Mouse (Mus musculus): ENCODE data around the gene D11Wsu47e. TPM values are rescaled to one million over a fixed set of nuclear protein-coding genes. Genes with fewer than 3 reads are reported as not detected.

The D11Wsu47e gene
- polyA plus RNA-seq, 1 experiment, result 24.3 TPM

GRCm38 (mm10) chr11:113736848-113737552 is 52.8 kb downstream of the D11Wsu47e start:
- no peaks in the 10 kb centered on the region for H3K27me3 ChIP-seq (ENCODE audit: control insufficient read depth, insufficient read depth, low read length, poor library complexity, severe bottlenecking)
- no peak overlapping the region for H3K9ac ChIP-seq (ENCODE audit: low read depth, poor library complexity, severe bottlenecking)
- H3K27ac ChIP-seq (ENCODE audit: insufficient read depth, low read length), result no peak overlapping the region
- no peaks in the 10 kb centered on the region; the same call in 1 of the 2 replicates for H3K36me3 ChIP-seq (ENCODE audit: control insufficient read depth, insufficient read depth, low read length, poor library complexity, severe bottlenecking)
- H3K4me3 ChIP-seq (ENCODE audit: low read depth, low read length), result no peak overlapping the region
- H3K4me1 ChIP-seq (ENCODE audit: control insufficient read depth, insufficient read depth, low read length), result peaks cover 5% of the 10 kb centered on the region
- TF ChIP-seq CTCF (IDR thresholded peaks at IDR 0.05; ENCODE audit: low read depth, low read length) (no peak), EP300 (IDR thresholded peaks at IDR 0.05; ENCODE audit: insufficient read depth, low read depth, low read length) (no peak), POLR2A (IDR thresholded peaks at IDR 0.05; ENCODE audit: insufficient read depth, low read length) (no peak)
- no peaks in the 10 kb centered on the region for H3K9me3 ChIP-seq (replicated peaks; ENCODE audit: control insufficient read depth, insufficient read depth, low read length, poor library complexity, severe bottlenecking)

DNA sequence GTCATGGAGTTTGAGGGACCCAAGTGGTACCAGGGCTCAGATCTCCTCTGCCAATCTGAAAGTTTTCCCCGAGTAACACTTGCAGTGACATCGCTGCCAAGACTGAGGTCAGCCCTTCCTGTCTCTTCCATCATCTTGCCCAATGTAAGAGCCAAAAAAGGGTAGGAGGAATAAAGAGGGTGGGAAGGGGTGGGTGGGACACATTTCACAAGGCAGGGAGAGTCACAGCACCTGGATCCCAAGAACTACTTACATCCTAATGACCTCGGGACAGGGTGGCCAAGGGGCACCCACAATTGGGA is 53.3 kb downstream of the D11Wsu47e start:
- Histone ChIP-seq H3K36me3 (ENCODE audit: control insufficient read depth, insufficient read depth, low read length, poor library complexity, severe bottlenecking) (no peaks in the 10 kb centered on the region; the same call in 1 of the 2 replicates), H3K9ac (ENCODE audit: low read depth, poor library complexity, severe bottlenecking) (no peak overlapping the region)

GRCm38 (mm10) chr11:113737912-113738311 is 53.7 kb downstream of the D11Wsu47e start:
- H3K4me3 ChIP-seq (ENCODE audit: low read depth, low read length), result no peak overlapping the region
- H3K27ac ChIP-seq (ENCODE audit: insufficient read depth, low read length), result no peak overlapping the region
- no peaks in the 10 kb centered on the region; the same call in 1 of the 2 replicates for H3K36me3 ChIP-seq (ENCODE audit: control insufficient read depth, insufficient read depth, low read length, poor library complexity, severe bottlenecking)
- H3K4me1 ChIP-seq (ENCODE audit: control insufficient read depth, insufficient read depth, low read length), result peaks cover 7% of the 10 kb centered on the region
- TF ChIP-seq CTCF (IDR thresholded peaks at IDR 0.05; ENCODE audit: low read depth, low read length), result no peak
- TF ChIP-seq POLR2A (IDR thresholded peaks at IDR 0.05; ENCODE audit: insufficient read depth, low read length), result no peak
- TF ChIP-seq EP300 (IDR thresholded peaks at IDR 0.05; ENCODE audit: insufficient read depth, low read depth, low read length), result no peak
- H3K9me3 ChIP-seq (replicated peaks; ENCODE audit: control insufficient read depth, insufficient read depth, low read length, poor library complexity, severe bottlenecking), result no peaks in the 10 kb centered on the region
- H3K27me3 ChIP-seq (ENCODE audit: control insufficient read depth, insufficient read depth, low read length, poor library complexity, severe bottlenecking), result no peaks in the 10 kb centered on the region
- H3K9ac ChIP-seq (ENCODE audit: low read depth, poor library complexity, severe bottlenecking), result no peak overlapping the region

More for the DNA sequence above, 53.3 kb downstream of the D11Wsu47e start:
- no peak overlapping the region for H3K27ac ChIP-seq (ENCODE audit: insufficient read depth, low read length)
- H3K4me3 ChIP-seq (ENCODE audit: low read depth, low read length), result no peak overlapping the region
- H3K27me3 ChIP-seq (ENCODE audit: control insufficient read depth, insufficient read depth, low read length, poor library complexity, severe bottlenecking), result no peaks in the 10 kb centered on the region
- TF ChIP-seq POLR2A (IDR thresholded peaks at IDR 0.05; ENCODE audit: insufficient read depth, low read length) (no peak), EP300 (IDR thresholded peaks at IDR 0.05; ENCODE audit: insufficient read depth, low read depth, low read length) (no peak), CTCF (IDR thresholded peaks at IDR 0.05; ENCODE audit: low read depth, low read length) (no peak)
- no peaks in the 10 kb centered on the region for H3K9me3 ChIP-seq (replicated peaks; ENCODE audit: control insufficient read depth, insufficient read depth, low read length, poor library complexity, severe bottlenecking)
- peaks cover 7% of the 10 kb centered on the region for H3K4me1 ChIP-seq (ENCODE audit: control insufficient read depth, insufficient read depth, low read length)

DNA sequence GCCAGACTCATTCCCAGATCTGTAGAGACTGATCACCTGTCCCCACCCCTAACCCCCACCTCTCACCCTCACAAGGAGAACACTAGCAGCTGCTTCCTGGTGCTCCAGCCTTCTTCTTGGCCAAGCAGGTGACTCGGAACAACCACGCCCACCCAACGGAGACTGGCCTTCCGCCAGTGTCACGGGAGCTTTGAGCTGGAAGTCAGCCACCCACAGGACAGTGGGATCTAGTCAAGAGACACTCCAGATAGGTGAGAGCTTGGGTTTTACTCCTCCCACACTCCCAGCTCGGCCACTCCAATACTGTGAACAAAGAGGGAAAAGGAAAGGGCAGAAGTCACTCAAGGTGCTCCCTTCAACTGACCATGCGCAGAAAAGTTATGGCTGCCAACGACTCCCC is 55.0 kb downstream of the D11Wsu47e start:
- TF ChIP-seq EP300 (IDR thresholded peaks at IDR 0.05; ENCODE audit: insufficient read depth, low read depth, low read length), result peak; percentile 35; the same call in 1 of the 2 replicates
- no peak for TF ChIP-seq POLR2A (IDR thresholded peaks at IDR 0.05; ENCODE audit: insufficient read depth, low read length)
- Histone ChIP-seq H3K36me3 (ENCODE audit: control insufficient read depth, insufficient read depth, low read length, poor library complexity, severe bottlenecking) (peaks cover 3% of the 10 kb centered on the region; the same call in 1 of the 2 replicates), H3K9ac (ENCODE audit: low read depth, poor library complexity, severe bottlenecking) (no peak overlapping the region), H3K4me1 (ENCODE audit: control insufficient read depth, insufficient read depth, low read length) (peaks cover 7% of the 10 kb centered on the region), H3K9me3 (replicated peaks; ENCODE audit: control insufficient read depth, insufficient read depth, low read length, poor library complexity, severe bottlenecking) (no peaks in the 10 kb centered on the region; the same call in 1 of the 2 replicates), H3K4me3 (ENCODE audit: low read depth, low read length) (no peak overlapping the region), H3K27me3 (ENCODE audit: control insufficient read depth, insufficient read depth, low read length, poor library complexity, severe bottlenecking) (no peaks in the 10 kb centered on the region), H3K27ac (ENCODE audit: insufficient read depth, low read length) (no peak overlapping the region)

- Histone ChIP-seq H3K27ac (ENCODE audit: insufficient read depth, low read length) (no peak overlapping the region), H3K4me1 (ENCODE audit: control insufficient read depth, insufficient read depth, low read length) (peaks cover 5% of the 10 kb centered on the region), H3K9ac (ENCODE audit: low read depth, poor library complexity, severe bottlenecking) (no peak overlapping the region), H3K36me3 (ENCODE audit: control insufficient read depth, insufficient read depth, low read length, poor library complexity, severe bottlenecking) (peaks cover 3% of the 10 kb centered on the region; the same call in 1 of the 2 replicates), H3K4me3 (ENCODE audit: low read depth, low read length) (no peak overlapping the region), H3K9me3 (replicated peaks; ENCODE audit: control insufficient read depth, insufficient read depth, low read length, poor library complexity, severe bottlenecking) (no peaks in the 10 kb centered on the region; the same call in 1 of the 2 replicates), H3K27me3 (ENCODE audit: control insufficient read depth, insufficient read depth, low read length, poor library complexity, severe bottlenecking) (no peaks in the 10 kb centered on the region)
- TF ChIP-seq CTCF (IDR thresholded peaks at IDR 0.05; ENCODE audit: low read depth, low read length), result no peak
- TF ChIP-seq EP300 (IDR thresholded peaks at IDR 0.05; ENCODE audit: insufficient read depth, low read depth, low read length), result no peak
- TF ChIP-seq POLR2A (IDR thresholded peaks at IDR 0.05; ENCODE audit: insufficient read depth, low read length), result no peak
These were observed 55.9 kb downstream of the D11Wsu47e start for GRCm38 (mm10) chr11:113740100-113740499.

- H3K27ac ChIP-seq (ENCODE audit: insufficient read depth, low read length), result no peak overlapping the region
- no peaks in the 10 kb centered on the region; the same call in 1 of the 2 replicates for H3K9me3 ChIP-seq (replicated peaks; ENCODE audit: control insufficient read depth, insufficient read depth, low read length, poor library complexity, severe bottlenecking)
- no peak overlapping the region for H3K4me3 ChIP-seq (ENCODE audit: low read depth, low read length)
- TF ChIP-seq EP300 (IDR thresholded peaks at IDR 0.05; ENCODE audit: insufficient read depth, low read depth, low read length), result no peak
- TF ChIP-seq CTCF (IDR thresholded peaks at IDR 0.05; ENCODE audit: low read depth, low read length), result peak; percentile 24
- no peak overlapping the region for H3K9ac ChIP-seq (ENCODE audit: low read depth, poor library complexity, severe bottlenecking)
- peaks cover 10% of the 10 kb centered on the region for H3K4me1 ChIP-seq (ENCODE audit: control insufficient read depth, insufficient read depth, low read length)
- no peaks in the 10 kb centered on the region for H3K27me3 ChIP-seq (ENCODE audit: control insufficient read depth, insufficient read depth, low read length, poor library complexity, severe bottlenecking)
- H3K36me3 ChIP-seq (ENCODE audit: control insufficient read depth, insufficient read depth, low read length, poor library complexity, severe bottlenecking), result peaks cover 3% of the 10 kb centered on the region
These were observed 58.8 kb downstream of the D11Wsu47e start for GRCm38 (mm10) chr11:113742998-113743397.

Other genes starting within 250 kb of the D11Wsu47e start
- gene Sstr2, start 65.1 kb upstream of the D11Wsu47e start, polyA plus RNA-seq (2011; ENCODE audit: insufficient read depth, insufficient read length, low read depth, missing spikeins), result 0.57 TPM in 1 of 2 replicates, not detected in the other
- gene Cog1, start 35.2 kb upstream of the D11Wsu47e start, polyA plus RNA-seq (2011; ENCODE audit: insufficient read depth, insufficient read length, low read depth, missing spikeins), result 15.6 and 20.6 TPM in 2 replicates
- gene Slc39a11, start 34.3 kb upstream of the D11Wsu47e start, polyA plus RNA-seq (2011; ENCODE audit: insufficient read depth, insufficient read length, low read depth, missing spikeins), result 7.4 and 13.5 TPM in 2 replicates
- 22.8 and 23.4 TPM in 2 replicates for gene Fam104a, start 257 bp upstream of the D11Wsu47e start, polyA plus RNA-seq (2011; ENCODE audit: insufficient read depth, insufficient read length, low read depth, missing spikeins)
- 18.0 and 18.1 TPM in 2 replicates for gene Cpsf4l, start 25.6 kb downstream of the D11Wsu47e start, polyA plus RNA-seq (2011; ENCODE audit: insufficient read depth, insufficient read length, low read depth, missing spikeins)
- 29.4 and 32.4 TPM in 2 replicates for gene Cdc42ep4, start 67.5 kb downstream of the D11Wsu47e start, polyA plus RNA-seq (2011; ENCODE audit: insufficient read depth, insufficient read length, low read depth, missing spikeins)